In the genomic region with DNA sequence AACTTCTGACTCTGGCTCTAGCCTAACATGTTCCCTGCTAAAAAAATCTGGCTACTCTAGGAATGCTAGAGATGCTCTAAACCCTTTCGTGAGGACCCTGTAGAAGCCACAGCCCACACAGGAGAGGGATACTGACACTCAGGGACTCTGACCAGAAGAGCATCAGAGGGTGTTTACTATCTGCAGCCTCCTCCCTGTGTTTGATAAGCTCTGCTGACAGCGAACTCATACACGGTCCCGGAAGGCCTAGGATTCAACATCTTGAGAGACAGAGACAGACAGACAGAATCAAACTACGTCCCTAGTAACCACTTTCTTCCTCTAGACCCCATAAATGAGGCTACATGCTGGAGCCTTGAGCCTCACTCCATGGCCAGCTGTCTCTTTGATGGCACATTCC, we compare ENCODE assay signal across 18 mouse cellular contexts. TPM values are rescaled to one million over a fixed set of nuclear protein-coding genes. Genes with fewer than 3 reads are reported as not detected.
DNase-seq lines count a peak whose midpoint lies in the region; ATAC-seq and TF ChIP-seq lines count a peak whose summit lies in the region.
"Had no signal": no experiment of that assay in that cellular context is flagged by ENCODE, and none has a peak within 500 bp of the region (broad histone marks: within the 10 kb centered on the region; RNA-seq: fewer than 3 reads in every experiment).

No protein-coding gene starts in this region.

- H3K36me3 ChIP-seq in kidney, embryonic 14.5 days (ENCODE audit: control insufficient read depth, insufficient read depth, low read length): no peaks in the 10 kb centered on the region
- no peaks in the 10 kb centered on the region for H3K36me3 ChIP-seq in intestine, postnatal 0 days (ENCODE audit: control insufficient read depth, insufficient read depth)
- H3K36me3 ChIP-seq in small intestine, adult 2 months (ENCODE audit: control insufficient read depth, insufficient read depth, low read length): no peaks in the 10 kb centered on the region
- H3K36me3 ChIP-seq: lung, embryonic 15.5 days had no signal

- ATAC-seq in kidney, embryonic 14.5 days (ENCODE audit: low FRiP score, low TSS enrichment): no peak
- ATAC-seq in intestine, postnatal 0 days: no peak
- ATAC-seq: inflammation-experienced regulatory T-cells, adult 6 months had no signal

- peak overlapping the region; percentile 21; the same call in 1 of the 2 replicates for H3K27ac ChIP-seq in kidney, embryonic 14.5 days (ENCODE audit: low read depth, low read length)
- peak overlapping the region; percentile 85 for H3K27ac ChIP-seq in intestine, postnatal 0 days (ENCODE audit: low read depth, low read length)
- H3K27ac ChIP-seq in small intestine, adult 2 months (ENCODE audit: insufficient read depth, low read depth, low read length): peak overlapping the region; percentile 89

- DNase-seq in kidney, postnatal 14 days: no peak
- DNase-seq in NIH3T3 (ENCODE audit: low read depth): peak; percentile 20
- DNase-seq in T-cell, adult 2 months (ENCODE audit: low spot score): no peak
- no peak for DNase-seq in right cerebral cortex, adult 18-20 months
- no peak for DNase-seq in gastrocnemius, postnatal 10 days
- DNase-seq: adrenal gland, postnatal 14 days; cerebellum, adult 9-10 months; heart, postnatal 4 days; left cerebral cortex, postnatal 4 days; thymus, postnatal 4 days had no signal

- H3K9me3 ChIP-seq in kidney, embryonic 14.5 days (ENCODE audit: control insufficient read depth, low read length): no peaks in the 10 kb centered on the region
- H3K9me3 ChIP-seq in intestine, postnatal 0 days (ENCODE audit: control insufficient read depth): no peaks in the 10 kb centered on the region
- H3K9me3 ChIP-seq: lung, embryonic 15.5 days had no signal

- no peak overlapping the region for H3K4me3 ChIP-seq in kidney, embryonic 14.5 days (ENCODE audit: low read length)
- H3K4me3 ChIP-seq in intestine, postnatal 0 days (ENCODE audit: low read depth, low read length): no peak overlapping the region
- no peak overlapping the region for H3K4me3 ChIP-seq in small intestine, adult 2 months (ENCODE audit: low read depth, low read length)
- H3K4me3 ChIP-seq: erythroblast, embryonic 14.5 days; lung, embryonic 15.5 days; myocyte had no signal

- no peaks in the 10 kb centered on the region for H3K27me3 ChIP-seq in kidney, embryonic 14.5 days (ENCODE audit: control insufficient read depth, insufficient read depth, low read length)
- no peaks in the 10 kb centered on the region for H3K27me3 ChIP-seq in intestine, postnatal 0 days (replicated peaks; ENCODE audit: control insufficient read depth, insufficient read depth, low read length)
- no peaks in the 10 kb centered on the region for H3K27me3 ChIP-seq in small intestine, adult 2 months (ENCODE audit: control insufficient read depth, insufficient read depth, low read length)
- H3K27me3 ChIP-seq: CH12.LX; lung, embryonic 15.5 days had no signal

- WGBS in kidney, embryonic 14.5 days: 85% methylated on average over 5 of the region's 5 CpGs
- 32% methylated on average over 5 of the region's 5 CpGs for WGBS in intestine, postnatal 0 days
- WGBS in small intestine, adult 2 months: 39% methylated on average over 5 of the region's 5 CpGs

- TF ChIP-seq POLR2A in small intestine, adult 2 months (IDR thresholded peaks at IDR 0.05; ENCODE audit: low read depth, low read length): no peak

- no peak overlapping the region for H3K4me2 ChIP-seq in kidney, embryonic 14.5 days (replicated peaks; ENCODE audit: low read depth, low read length)
- H3K4me2 ChIP-seq in intestine, postnatal 0 days (replicated peaks; ENCODE audit: low read depth): no peak overlapping the region
- H3K4me2 ChIP-seq: lung, embryonic 15.5 days had no signal

- no peak for TF ChIP-seq CTCF in intestine, postnatal 0 days (IDR thresholded peaks at IDR 0.05; ENCODE audit: low read depth)
- TF ChIP-seq CTCF in small intestine, adult 2 months (IDR thresholded peaks at IDR 0.05; ENCODE audit: extremely low read depth, insufficient read length, insufficient replicate concordance, low read depth, low read length): no peak

- H3K4me1 ChIP-seq in kidney, embryonic 14.5 days (ENCODE audit: control insufficient read depth, insufficient read depth, low read length): peaks cover 29% of the 10 kb centered on the region
- peaks cover 21% of the 10 kb centered on the region for H3K4me1 ChIP-seq in intestine, postnatal 0 days (replicated peaks; ENCODE audit: control insufficient read depth, insufficient read depth, low read length)
- peaks cover 59% of the 10 kb centered on the region for H3K4me1 ChIP-seq in small intestine, adult 2 months (ENCODE audit: control insufficient read depth, insufficient read depth, insufficient read length, low read length)

- H3K9ac ChIP-seq in kidney, embryonic 14.5 days (ENCODE audit: low read depth, low read length): no peak overlapping the region
- H3K9ac ChIP-seq in intestine, postnatal 0 days (ENCODE audit: low read depth, low read length): peak overlapping the region; percentile 5; the same call in 1 of the 2 replicates
- H3K9ac ChIP-seq: lung, embryonic 15.5 days had no signal

RNA-seq across cellular contexts. Expression of a gene that starts 20.2 kb away (rescaled TPM):
- 7.2 and 8.0 TPM in 2 replicates for polyA plus RNA-seq in kidney, embryonic 14.5 days (2014; fragmentation: Nextera tagmentation; extraction: Ambion mirVana)
- polyA plus RNA-seq in intestine, postnatal 0 days (2015; fragmentation: Nextera tagmentation; extraction: Ambion mirVana): 17.2 and 20.2 TPM in 2 replicates
- 18.8 and 38.2 TPM in 2 replicates for polyA plus RNA-seq in small intestine, adult 2 months (2012; rRNA removed)
- total RNA-seq in gastrocnemius, postnatal 10 days (2021): 1 to 10 TPM; 2.6 to 3.2 TPM

RNA-seq across cellular contexts. Expression of a gene that starts 46.0 kb away (rescaled TPM):
- polyA plus RNA-seq in kidney, embryonic 14.5 days (2014; fragmentation: Nextera tagmentation; extraction: Ambion mirVana): 954 and 1,227 TPM in 2 replicates
- polyA plus RNA-seq in intestine, postnatal 0 days (2015; fragmentation: Nextera tagmentation; extraction: Ambion mirVana): 471 and 493 TPM in 2 replicates
- 15.1 and 40.2 TPM in 2 replicates for polyA plus RNA-seq in small intestine, adult 2 months (2012; rRNA removed)
- total RNA-seq in gastrocnemius, postnatal 10 days (2021): 100 to 1,000 TPM; 384 to 414 TPM

Comparison
In these comparisons a context has a peak if more than half of its experiments do, and no peak if none do; other contexts are left out.
1. H3K27ac ChIP-seq: peak in every context shown above with its lines; median percentile 89 in small intestine, adult 2 months; 85 in intestine, postnatal 0 days; 21 in kidney, embryonic 14.5 days.
2. RNA of a gene that starts 46.0 kb away (polyA plus RNA-seq): 954 to 1,227 TPM in kidney, embryonic 14.5 days and 471 to 493 TPM in intestine, postnatal 0 days; 15.1 to 40.2 TPM in small intestine, adult 2 months; every median in the first group is over 10 times any median in the second.